Mouse (Mus musculus) layer of hippocampus, adult 9-10 months (tissue): ENCODE measurements around the gene Slc25a42.

ENCODE experiments used
- DNase-seq: peaks from one replicate; pipeline ENCODE4 v3.0.0; 2022; ENCODE audit warnings: low spot score

Slc25a42 gene

DNA sequence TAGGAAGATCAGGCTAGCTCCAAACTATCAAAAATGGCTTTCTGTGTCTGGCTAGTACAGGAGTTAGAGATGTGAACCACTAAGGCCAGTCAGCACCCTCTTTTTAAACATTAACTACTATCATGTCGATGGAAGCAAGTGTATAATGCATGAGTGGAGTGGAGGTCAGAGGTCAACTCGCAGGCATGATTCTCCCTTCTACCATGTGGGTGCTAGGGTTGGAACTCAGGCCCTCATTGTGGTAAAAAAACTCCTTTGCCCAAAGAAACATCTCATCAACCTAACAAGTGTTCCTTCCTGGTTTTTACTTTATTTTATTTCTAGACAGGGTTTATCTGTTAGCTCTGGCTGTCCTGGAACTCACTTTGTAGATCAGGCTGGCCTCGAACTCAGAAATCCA lies 41.4 kb downstream of the Slc25a42 start:
- no peak for DNase-seq

DNA sequence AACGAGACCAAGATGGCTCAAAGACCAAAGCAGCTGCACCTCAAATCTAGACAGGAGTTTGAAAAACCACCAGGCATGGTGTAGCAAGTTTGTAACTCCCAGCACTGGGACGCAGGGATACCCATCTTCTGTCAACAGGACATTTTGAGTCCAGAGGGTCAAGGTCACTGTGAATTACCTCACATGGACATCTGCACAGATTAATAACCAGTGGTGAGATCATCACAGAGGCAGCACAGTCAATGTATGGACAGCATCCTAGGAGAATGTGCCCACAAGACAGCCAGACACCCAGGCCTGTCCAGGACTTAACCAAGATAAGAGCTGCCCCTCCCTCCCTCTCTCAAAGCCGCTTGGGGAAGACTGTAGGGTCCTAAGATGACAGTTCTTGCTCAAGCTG lies 42.0 kb downstream of the Slc25a42 start:
- DNase-seq, result no peak

DNA sequence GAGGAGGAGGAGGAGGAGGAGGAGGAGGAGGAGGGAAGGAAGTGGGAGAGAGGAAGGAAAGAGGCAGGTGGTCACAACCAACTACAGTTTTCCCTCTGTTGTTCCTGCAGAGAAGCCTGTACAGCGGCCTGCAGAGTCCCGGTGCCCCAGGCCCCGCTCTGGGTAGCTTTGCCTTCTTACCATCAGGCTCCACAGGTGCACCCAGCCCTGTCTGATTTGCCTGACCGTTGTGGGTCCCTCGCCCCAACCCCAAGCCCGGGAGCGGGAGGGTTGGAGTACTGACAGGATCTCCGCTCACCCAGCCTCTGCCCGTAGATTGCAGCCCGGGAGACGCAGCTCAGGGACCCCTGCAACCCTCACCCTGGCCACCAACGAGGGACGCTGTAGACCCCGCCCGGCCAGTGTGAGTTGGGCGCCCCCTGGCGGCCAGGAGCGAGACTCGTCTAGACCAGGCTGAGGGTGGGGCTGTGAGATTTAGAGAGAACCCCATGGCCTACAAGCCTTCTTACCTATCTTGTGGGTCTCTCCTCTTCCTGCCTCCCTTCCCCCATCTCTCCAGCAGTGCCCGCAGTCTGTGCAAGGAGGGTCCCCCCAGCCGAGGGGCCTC lies 45.5 kb downstream of the Slc25a42 start:
- peak; percentile 29 for DNase-seq

DNA sequence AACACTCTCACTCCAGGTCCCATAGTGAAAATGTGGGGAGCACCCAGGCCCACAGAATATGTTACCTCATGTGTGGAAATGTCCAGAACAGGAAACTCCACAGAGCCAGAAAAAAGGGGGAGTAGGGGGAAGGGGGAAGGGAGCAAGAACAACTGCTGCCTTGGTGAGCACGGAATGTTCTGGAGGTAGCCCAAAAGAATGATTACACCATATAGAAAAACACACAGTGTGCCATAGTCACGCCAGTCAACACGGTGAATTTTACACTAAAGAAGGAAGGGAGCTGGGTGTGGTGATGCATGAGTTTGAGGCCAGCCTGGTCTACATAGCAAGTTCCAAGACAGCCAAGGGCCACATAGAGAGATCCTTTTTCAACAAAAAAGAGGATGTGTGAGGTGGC lies 48.8 kb downstream of the Slc25a42 start:
- DNase-seq, result no peak

DNA sequence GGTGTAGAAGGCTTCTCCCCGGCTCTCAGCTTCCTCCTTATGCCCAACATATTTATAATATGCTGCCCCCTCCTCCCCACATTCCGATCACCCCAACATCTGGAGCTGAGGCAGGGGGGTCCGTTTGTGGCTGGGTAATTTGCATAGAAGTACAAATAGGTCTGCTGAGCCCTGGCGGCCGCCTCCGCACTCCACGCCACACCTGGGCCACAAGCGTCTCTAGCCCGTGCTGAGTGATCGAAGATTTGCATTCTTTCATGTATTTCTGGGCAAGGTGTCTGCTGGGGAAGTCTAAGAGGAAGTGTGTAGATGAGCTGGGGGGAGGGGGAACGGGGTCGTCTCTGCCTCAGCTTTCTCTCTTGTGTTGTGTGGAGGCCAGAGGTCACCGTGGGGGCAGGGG lies 52.1 kb downstream of the Slc25a42 start:
- DNase-seq, result no peak

DNA sequence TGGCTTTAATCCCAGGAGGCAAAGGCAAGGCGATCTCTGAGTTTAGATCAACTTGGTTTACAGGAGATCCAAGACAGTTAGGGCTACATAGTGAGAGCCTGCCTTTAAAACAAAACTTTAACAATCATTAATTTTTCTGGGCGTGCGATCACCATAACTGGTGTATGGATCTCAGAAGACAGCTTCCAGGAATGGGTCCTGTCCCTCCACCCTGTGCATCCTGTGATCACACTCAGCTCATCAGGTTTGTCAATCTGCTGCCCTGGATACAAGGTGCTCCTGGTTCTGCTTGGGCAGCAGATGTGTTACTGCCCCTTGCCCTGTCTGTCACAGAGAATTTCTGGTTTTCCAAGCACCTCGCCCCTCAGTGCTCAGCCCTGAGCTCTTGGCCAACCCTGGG lies 52.9 kb downstream of the Slc25a42 start:
- DNase-seq, result no peak

DNA sequence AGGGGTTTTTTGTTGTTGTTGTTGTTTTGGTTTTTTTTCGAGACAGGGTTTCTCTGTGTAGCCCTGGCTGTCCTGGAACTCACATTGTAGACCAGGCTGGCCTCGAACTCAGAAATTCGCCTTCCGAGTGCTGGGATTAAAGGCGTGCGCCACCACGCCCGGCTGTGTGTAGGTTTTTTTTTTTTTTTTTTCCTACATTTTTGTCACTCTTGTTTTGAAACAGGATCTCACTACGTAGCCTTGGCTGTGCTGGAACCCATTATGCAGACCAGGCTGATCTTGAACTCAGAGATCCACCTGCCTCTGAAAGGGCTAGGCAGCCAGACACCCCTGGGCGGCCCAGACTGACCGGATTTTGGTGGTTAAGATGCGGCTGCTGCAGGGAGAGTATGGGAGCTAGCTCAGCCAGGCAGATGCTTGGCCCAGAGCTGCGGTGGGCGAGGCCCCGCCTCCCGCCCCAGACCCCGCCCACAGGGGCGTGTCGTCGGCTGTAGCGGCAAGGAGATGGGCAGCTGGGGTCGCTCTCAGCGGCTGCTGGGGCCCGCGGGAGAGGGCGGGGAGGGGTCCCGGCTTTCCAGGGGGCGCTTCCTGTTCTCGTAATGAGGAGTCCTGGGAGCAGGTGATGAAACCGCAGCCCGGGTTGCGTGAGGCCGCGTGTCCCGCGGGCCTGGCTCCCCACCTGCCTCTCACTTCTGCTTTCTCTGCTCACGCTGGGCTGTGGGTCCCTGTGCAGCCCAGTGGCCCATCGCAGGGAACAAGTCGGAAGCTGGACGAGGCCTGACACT lies 53.8 kb downstream of the Slc25a42 start:
- DNase-seq, result no peak

DNA sequence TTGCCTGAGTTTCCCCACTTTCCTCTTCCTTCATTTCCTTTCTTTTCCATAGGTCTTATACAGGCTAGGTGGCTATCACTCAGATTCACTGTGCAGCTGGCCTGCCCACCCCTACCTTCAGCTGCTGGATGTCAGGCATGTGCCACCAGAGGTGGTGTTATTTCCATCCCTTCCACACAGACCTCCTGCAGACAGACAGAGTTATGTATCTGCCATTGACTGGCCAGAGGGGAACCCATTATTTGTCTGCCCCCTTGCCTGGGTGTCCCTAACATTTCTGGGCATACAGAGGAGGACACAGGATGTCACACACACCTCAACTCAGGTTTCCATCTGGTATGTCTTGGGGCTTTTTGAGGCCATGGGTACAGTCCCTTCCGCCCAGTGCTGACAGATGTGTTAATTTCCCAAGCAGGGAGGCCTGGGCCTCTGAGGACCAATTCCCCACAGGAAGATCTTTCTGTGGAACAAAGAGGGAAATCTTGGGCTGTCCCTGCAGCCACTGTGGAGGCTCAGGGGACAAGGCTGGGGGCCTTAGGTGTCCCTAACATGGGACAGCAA lies 54.8 kb downstream of the Slc25a42 start:
- DNase-seq, result no peak

DNA sequence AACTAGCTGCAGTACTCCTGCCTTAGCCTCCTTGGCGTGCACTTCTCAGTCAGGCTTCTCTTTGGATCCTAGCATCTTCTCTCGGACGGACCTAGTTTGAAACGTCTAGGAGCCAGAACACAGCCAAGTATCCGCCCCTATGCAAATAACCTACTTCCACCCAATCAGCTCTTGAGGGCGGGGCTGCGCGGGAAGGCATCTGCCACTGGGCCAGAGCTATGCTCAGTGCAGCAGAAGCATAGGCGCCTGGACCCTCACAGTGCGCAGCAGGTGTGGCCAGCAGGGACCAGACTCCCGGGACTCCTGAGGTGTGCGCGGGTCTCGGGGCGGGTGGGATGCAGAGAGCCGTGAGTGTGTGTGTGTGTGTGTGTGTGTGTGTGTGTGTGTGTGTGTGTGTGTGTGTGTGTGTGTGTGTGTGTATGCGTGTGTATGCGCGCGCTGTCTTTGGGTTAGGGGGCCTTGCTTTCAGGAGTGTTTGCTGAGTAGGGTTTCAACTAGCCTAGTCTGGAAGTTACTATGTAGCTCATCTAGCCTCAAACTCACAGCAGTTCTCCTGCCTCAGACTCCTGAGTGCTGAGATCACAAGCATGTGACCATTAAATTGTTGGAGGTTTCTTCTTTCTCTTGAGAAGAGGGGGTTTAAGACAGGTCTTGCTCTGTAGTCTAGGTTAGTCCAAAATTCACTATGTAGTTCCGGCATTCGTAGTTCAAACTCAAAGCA lies 59.4 kb downstream of the Slc25a42 start:
- DNase-seq, result no peak

DNA sequence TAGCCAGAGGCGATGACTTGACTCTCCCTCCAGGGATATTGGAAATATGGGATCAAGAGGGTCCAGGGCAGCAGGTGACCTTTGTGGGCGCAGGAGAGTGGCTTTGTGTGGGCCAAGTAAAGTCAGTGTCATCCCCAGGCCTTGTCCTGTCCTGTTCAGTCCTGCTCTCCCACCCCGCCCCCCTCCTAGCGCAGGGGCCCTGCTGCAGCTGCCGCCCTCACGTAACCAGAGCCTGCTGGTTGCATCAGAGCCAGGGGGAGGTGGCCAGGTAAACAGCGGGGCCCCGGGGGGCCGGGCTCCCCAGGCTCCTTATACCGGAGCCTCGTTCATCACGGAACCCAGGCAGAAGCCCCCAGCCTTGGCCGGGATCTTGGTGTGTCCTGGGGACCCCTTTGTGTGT lies 61.9 kb downstream of the Slc25a42 start:
- no peak for DNase-seq

DNA sequence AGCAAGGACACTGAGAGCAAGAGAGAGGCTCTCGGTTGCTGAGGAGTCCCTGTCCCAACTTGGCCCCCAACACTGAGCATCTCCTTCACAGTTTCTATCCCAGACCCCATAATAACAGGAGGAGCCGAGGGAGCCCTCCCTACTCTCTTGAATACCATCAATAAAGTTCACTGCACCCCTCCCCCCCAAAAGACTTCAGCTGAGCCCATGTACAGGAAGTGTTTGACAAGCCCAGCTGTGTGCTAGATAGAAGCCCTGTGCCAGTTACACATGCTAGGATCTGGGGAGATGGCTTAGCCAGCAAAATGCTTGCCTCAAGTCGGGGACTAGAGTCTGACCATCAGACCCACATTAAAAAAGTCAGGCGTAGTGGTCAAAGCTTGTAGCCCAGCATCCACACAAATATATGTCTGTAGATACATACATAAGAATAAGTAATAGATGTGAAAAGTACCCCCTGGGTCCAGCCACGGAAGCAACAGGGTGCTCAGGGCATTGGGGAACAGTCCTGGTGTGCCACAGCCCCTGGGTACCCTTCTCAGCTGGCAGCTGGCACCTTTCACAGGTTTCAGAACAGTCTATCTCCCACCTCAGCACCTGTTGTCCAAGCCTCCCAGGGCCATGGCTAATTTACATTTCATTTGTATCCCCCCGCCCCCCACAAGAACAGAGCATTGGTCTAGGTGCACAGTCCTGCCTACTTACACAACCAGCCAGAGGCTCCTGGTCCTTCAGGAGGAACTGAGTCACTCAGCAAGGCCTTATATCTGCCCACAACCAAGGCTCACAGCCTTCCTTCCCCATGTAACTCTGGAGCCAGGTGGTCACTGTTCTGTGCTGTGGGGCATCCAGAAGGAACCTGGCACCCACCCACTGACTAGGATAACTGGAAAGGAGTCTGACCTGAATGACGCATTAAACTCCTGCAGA lies 64.2 kb downstream of the Slc25a42 start:
- no peak for DNase-seq

DNA sequence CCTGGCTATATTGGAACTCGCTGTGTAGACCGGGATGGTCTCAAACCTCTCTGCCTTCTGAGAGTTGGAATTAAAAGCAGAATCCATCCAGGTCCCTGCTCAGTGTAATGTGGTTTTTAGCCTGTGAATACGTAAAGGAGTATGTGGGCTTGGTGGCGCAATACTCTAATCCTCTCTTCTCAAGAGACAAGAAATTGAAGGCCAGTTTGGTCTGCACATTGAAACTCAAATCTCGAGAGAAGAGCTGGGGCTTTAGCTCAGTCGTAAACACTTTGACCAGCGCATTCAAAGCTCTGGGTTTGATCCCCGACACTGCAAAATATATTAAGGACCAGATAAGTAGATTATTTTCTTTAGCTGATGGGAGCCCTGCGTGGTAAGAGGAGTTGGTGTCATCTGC lies 72.1 kb downstream of the Slc25a42 start:
- no peak for DNase-seq

DNA sequence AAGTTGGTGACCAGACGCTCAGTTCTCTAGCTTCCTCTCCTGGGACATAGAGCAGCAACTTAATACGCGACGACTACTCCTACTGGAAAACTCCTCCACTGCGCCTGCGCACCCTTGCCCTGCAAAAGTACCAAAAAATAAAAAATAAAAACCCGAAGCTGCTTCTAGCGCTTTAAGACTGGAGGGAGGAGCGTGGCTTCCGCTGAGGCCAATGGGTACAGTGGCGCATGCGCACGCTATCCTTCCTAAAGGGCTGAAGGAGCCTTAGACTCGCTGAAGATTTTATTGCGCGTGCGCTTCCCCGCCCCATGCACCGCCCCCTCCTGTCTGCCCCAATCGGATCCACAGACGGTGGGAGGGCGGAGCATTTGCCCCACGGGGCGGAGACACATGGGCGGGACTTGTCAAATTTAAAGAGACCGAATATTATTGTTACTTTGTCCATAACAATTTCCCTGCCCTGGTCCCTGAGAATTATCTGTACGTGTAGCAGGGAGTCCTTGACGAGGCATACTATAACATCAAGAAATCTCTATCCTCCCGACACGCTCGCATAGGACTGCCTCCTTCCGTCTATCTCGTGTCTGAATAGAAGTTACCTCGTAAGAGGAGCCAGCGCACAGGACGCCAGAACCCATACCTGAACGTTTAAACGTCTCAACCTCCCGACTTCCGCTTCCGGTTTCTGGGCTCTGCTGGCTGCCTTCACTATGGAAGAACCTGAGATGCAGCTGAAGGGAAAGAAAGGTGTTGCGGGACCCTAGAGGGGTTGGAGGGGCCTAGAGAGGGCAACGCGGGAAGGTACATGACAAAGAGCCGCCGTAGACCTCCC lies 72.9 kb downstream of the Slc25a42 start, which contains the start of the genes Rfxank, Borcs8 and Mef2b:
Gene Rfxank, minus strand, starts transcription at position 129 of the 832 bp plus-strand sequence.
Gene Borcs8, plus strand, starts transcription at position 474 of the 832 bp plus-strand sequence.
Gene Mef2b, plus strand, starts transcription at position 686 of the 832 bp plus-strand sequence.
- peak; percentile 97 for DNase-seq

DNA sequence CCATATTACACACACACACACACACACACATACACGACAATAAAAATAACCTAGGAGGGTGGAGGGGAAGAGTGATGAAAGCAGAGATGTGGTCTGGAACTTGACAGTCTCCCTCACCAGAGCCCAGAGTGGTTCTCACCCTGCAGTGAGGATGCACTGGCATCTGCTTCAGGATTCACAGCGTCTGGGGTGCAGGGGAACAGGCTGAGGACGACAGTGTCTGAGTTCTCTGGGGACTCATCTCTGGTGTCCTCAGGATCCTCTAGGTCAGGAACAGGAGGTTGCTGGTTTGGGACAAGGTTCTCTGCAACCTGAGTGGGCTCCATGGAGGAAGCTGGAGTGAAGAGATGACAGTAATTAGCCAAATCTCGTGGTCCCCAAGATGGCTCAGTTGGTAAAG lies 74.2 kb downstream of the Slc25a42 start:
- DNase-seq, result no peak

DNA sequence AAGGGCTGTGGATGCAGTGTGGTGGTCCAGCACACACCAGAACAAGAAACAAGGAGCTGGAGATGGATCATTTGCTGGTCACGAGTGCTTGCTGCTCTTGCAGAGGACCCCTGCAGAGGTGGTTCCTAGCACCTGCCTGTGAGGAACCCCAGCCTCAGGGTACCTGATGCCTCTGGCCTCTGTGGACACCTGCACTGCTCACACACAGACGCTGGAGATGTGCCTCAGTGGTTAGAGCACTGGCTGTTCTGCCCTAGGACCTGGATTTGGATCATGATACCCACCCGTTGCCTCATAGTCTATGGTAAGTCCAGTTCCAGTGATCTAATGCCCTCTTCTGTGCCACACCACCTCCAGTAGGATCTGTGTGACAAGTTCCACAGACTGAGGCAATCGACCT lies 75.5 kb downstream of the Slc25a42 start:
- DNase-seq, result no peak

DNA sequence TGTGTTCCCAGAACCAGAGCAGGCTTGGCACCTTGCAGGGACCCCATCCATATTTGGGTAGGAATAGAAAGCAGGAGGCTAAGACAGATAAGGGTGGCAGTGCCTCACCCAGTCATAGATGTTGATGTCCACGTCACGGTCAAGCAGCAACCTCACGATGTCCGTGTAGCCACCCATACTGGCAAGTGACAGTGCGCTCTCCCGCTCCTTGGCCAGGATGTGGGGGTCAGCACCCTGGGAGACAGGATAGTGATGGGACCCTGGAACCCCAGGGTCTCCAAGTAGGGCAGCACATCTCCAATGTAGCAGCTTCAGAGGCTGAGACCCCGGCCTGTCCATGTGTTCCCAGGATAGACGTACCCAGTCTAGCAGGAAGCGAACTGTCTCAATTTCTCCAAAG lies 77.2 kb downstream of the Slc25a42 start:
- DNase-seq, result no peak
